ENCODE assay signal across 9 mouse cellular contexts in genomic region chr15:37053085-37053762, GRCm38 (mm10). TPM values are rescaled to one million over a fixed set of nuclear protein-coding genes. Genes with fewer than 3 reads are reported as not detected.
A peak's percentile ranks its signal among the peaks of the same experiment; 100 is the strongest.
DNase-seq lines count a peak whose midpoint lies in the region; ATAC-seq lines count a peak whose summit lies in the region.
"Had no signal": no experiment of that assay in that cellular context is flagged by ENCODE, and none has a peak within 500 bp of the region (broad histone marks: within the 10 kb centered on the region; RNA-seq: fewer than 3 reads in every experiment).

No protein-coding gene starts in this region.

- H3K27me3 ChIP-seq in hindbrain, embryonic 12.5 days = no peaks in the 10 kb centered on the region
- no peaks in the 10 kb centered on the region for H3K27me3 ChIP-seq in limb, embryonic 13.5 days

- 50% methylated on average over 8 of the region's 8 CpGs for WGBS in hindbrain, embryonic 12.5 days
- WGBS in limb, embryonic 13.5 days = 13% methylated on average over 8 of the region's 8 CpGs

- no peaks in the 10 kb centered on the region for H3K36me3 ChIP-seq in hindbrain, embryonic 12.5 days
- H3K36me3 ChIP-seq in limb, embryonic 13.5 days = no peaks in the 10 kb centered on the region

- no peak overlapping the region for H3K4me3 ChIP-seq in hindbrain, embryonic 12.5 days
- H3K4me3 ChIP-seq in limb, embryonic 13.5 days = no peak overlapping the region

- H3K9me3 ChIP-seq in hindbrain, embryonic 12.5 days (replicated peaks) = 0 out of 2 replicates have a peak, but pooled peaks cover 8% of the 10 kb centered on the region
- no peaks in the 10 kb centered on the region for H3K9me3 ChIP-seq in limb, embryonic 13.5 days

- H3K9ac ChIP-seq in hindbrain, embryonic 12.5 days = no peak overlapping the region
- H3K9ac ChIP-seq in limb, embryonic 13.5 days = no peak overlapping the region

- peak; percentile 91 for ATAC-seq in hindbrain, embryonic 12.5 days (ENCODE audit: low FRiP score)
- peak; percentile 93 for ATAC-seq in limb, embryonic 13.5 days (ENCODE audit: low FRiP score, low read depth)

- DNase-seq in layer of hippocampus, adult 11-12 months (ENCODE audit: low spot score) = peak; percentile 71
- no peak for DNase-seq in layer of hippocampus, postnatal 25 days (ENCODE audit: extremely low spot score in 1 of 2, low spot score in 1 of 2)
- DNase-seq in right cerebral cortex, postnatal 25 days = peak; percentile 71
- DNase-seq in adrenal gland, adult 8-10 months = no peak
- DNase-seq in heart, adult 18-20 months = no peak
- no peak for DNase-seq in adrenal gland, postnatal 14 days
- DNase-seq: lung, adult 2 months had no signal

- H3K4me1 ChIP-seq in hindbrain, embryonic 12.5 days = peaks cover 15% of the 10 kb centered on the region
- peaks cover 22% of the 10 kb centered on the region for H3K4me1 ChIP-seq in limb, embryonic 13.5 days

- peak overlapping the region; percentile 66 for H3K27ac ChIP-seq in hindbrain, embryonic 12.5 days
- H3K27ac ChIP-seq in limb, embryonic 13.5 days = peak overlapping the region; percentile 69

- 0 out of 2 replicates have a peak overlapping the region, but pooled peaks have one; percentile 16 for H3K4me2 ChIP-seq in hindbrain, embryonic 12.5 days (replicated peaks)
- peak overlapping the region; percentile 35 for H3K4me2 ChIP-seq in limb, embryonic 13.5 days (replicated peaks)

RNA-seq across cellular contexts. Expression of gene Zfp706, which starts 45.7 kb away (rescaled TPM):
- 100 to 1,000 TPM; 290 to 309 TPM for total RNA-seq in layer of hippocampus, postnatal 25 days (2021)
- 417 and 440 TPM in 2 replicates for polyA plus RNA-seq in hindbrain, embryonic 12.5 days (2016; fragmentation: Nextera tagmentation; extraction: Ambion mirVana)
- 434 and 448 TPM in 2 replicates for polyA plus RNA-seq in limb, embryonic 13.5 days (2015; fragmentation: Nextera tagmentation; extraction: Ambion mirVana)
- total RNA-seq in adrenal gland, adult 8-10 months (2022) = 100 to 1,000 TPM; 172 to 234 (median 209) TPM
- 100 to 1,000 TPM; 196 to 224 TPM for total RNA-seq in heart, adult 18-20 months (2021)
- 176 and 193 TPM in 2 replicates for total RNA-seq in adrenal gland, postnatal 14 days (2021)

Comparison
In these comparisons a context has a peak if more than half of its experiments do, and no peak if none do; other contexts are left out.
1. DNase-seq: peak in layer of hippocampus, adult 11-12 months (single experiment) and right cerebral cortex, postnatal 25 days (single experiment); none in layer of hippocampus, postnatal 25 days (0 of 2), adrenal gland, adult 8-10 months (single experiment), heart, adult 18-20 months (0 of 2) and adrenal gland, postnatal 14 days (single experiment).